Mouse (Mus musculus) cerebellum, adult 9-11 months (tissue): ENCODE results near the gene Rgs6.

Experiments used
- DNase-seq: peaks from one replicate; pipeline ENCODE4 v3.0.0; 2022

Rgs6 gene

DNA sequence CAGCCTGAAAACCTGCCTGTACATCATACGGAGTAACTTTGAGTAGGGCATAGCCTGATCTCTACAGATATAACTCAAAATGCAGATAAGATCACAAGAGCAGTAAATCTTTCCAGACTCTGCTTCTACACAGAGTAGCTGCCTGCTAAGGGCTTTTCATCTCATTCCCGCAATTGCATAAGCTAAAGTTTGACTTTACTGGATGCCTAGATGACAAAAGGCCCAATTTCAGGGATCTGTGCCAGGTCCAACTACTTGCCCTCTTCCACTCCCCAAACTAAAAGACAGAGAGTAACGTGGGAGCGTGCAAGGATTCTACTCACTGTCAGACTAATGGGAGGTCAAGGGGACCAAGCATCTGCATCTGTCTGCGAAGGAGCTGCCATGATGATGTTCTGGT, 292.6 kb downstream of the Rgs6 start:
- DNase-seq = no peak

- DNase-seq = no peak
Observed at GRCm38 (mm10) chr12:82883079-82883478, 295.0 kb downstream of the Rgs6 start.

GRCm38 (mm10) chr12:82894971-82895838, 307.1 kb downstream of the Rgs6 start:
- DNase-seq = no peak

DNA sequence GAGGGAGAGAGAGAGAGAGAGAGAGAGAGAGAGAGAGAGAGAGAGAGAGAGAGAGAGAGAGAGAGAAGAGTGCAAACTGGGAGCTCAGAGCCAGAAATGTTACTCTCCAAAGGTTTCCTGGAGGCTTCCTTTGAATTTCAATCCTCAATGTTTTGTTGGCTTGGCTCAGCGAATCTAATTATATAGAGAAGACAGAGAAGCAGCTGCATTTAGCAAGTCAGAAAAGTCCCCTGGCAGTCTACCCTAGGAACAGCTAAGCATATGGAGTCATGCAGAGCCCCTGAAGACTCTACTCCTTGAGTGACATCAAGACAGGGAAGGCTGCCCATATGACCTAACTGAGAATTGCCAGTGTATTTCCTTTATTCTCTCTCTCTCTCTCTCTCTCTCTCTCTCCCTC, 317.7 kb downstream of the Rgs6 start:
- no peak for DNase-seq

- DNase-seq = no peak
Observed at GRCm38 (mm10) chr12:82910846-82911245, 322.8 kb downstream of the Rgs6 start.

DNA sequence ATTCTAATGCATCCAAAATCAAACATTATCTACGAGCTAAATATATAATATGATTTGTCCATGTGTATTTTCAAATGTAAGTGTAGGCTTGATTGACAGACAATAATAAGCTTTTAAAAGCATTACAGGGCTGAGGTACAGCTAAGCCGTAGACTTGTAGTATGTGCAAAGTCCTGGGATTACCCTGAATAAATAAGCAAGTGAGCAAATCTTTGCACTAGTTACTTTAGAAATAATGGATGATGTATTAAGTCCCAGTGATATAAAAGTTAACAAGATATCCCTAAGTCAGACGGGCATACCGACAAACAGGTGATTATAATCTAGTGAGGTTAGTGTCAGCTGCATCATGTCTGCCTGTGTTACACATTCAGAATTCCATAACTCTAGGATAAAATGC, 326.0 kb downstream of the Rgs6 start:
- DNase-seq = no peak

DNA sequence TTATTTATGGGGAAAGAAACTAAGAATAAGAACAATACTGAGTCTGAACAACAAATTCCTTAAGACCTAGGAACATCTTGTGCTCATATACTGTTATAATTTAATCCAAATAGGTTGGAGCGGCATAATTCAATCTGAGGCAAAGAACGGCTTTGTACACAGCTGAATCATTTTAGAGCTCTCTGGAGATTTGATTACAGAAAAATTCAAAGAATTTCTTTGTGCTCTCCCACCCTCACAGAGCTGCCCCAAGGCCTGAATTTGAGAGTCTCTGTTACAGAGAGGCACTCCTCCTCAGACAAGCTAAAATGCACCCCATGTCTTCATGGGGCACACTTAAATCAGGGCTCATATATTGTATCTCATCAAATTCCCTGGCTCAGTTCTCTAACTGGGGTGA, 332.1 kb downstream of the Rgs6 start:
- DNase-seq = no peak

DNA sequence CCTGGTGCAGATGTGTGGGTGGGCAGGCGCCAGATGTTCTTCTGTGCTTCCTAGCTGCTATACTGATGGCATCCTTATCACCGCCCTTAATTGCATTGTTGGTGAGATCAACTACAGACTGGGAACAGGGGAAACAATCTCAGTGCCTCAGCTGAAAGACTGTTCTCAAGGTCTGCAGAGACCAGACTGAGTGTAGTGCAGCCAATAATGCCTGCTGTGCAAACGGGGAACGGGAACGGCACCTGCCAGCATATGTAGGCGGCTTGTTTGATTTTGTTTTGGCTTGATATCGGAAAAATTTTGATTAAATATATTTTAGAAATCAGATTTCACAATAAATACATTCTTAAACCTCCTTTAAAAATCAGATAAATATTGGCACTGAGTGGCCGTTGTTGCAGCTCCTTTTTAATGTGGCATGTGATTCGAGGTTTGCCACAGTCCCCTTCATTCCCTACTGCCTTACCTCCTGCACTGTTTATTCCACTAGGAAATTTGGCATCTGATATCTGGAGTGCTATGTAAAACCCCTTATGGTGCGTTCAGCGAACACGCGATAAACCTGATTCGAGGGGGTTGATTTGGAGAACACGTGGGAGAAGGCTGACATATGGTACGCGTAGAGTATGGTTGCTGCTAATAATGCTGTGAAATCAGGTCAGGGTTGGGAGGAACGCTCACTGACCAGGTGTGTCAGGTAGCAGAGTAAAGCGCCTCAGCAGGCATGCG, 333.4 kb downstream of the Rgs6 start:
- no peak for DNase-seq

DNA sequence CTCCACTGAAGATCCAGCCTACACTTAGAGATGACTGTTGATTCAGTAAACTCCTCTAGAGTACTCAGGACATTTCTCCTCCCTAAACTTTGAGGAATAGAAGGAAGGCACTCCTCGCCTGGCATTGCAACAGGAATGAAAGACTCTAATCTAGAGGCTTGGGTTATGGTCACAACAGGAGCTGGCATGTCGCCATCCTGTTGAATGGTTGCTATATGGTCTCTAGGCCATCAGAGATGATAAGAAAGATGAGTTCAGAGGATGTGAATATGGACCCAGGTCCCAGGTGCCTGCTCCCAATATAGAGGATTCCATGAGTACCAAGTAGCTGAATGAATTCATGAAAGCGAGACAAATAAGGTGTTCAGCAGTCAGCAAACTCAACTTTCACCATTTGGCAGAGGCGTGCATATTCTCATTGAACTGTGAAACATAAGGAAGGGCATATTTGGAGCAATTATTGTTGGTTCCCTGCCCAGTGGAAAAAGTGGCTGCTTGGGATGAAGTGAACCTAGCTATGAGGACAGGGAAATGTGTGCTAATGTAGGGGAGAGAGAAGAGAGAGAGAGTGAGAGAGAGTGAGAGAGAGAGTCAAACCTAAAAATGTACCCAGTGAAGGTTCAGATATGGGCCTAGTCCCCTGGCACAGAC, 334.9 kb downstream of the Rgs6 start:
- DNase-seq = no peak

DNA sequence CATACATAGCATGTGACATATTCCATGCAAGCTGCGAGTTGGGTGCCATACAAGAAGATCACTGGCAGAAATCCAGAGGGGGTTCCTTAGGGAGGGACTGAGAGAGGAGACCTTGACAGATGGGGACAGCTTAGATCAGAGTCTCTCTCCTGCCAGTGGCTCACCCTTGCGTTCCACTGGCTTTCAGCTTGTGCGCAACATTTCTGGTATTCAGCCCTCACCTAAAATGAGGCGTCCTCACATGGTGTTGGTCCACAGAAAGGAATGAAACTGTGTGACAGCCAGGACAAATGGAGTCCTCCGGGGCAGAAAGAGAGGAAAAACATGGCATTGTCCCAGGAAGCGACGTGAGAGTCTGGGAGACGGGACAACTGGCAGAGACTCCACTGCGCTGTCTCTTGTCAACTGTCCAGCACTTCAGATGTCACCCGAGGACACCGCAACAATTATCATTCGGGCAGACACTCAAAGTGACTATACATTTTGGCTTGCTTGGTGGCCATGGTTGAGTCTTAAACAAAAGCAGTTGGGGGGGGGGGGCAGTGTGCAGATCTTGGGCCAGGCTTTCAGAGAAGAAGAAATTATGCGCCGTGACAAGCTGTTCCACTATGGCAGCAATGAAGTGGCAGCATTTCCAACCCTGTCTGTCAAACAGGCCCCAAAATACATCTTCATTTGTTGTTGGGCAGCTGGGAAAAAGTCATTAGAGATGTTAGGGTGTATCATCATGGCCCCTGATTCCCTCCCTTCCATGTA, 344.8 kb downstream of the Rgs6 start:
- DNase-seq = peak; percentile 69

- DNase-seq = no peak
Observed at GRCm38 (mm10) chr12:82935121-82935762, 347.1 kb downstream of the Rgs6 start.

DNA sequence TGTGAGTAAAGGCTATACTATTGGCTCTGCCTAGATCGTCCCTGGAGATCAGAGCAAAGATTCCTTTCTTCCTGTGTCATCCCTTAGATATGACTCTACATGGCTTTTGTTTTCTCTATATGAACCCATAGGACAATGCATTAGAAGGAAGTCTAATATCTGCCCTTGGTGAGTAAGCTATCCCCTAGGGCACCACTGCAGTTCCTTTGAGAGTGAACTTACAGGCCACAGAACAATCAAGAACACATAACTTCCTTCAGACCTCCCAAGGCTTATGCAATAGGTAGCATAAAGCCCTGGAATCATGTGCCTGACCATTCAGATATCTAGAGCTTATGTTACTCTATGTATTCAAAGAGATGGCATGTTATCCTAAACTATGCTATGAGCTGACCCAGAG, 347.7 kb downstream of the Rgs6 start:
- DNase-seq = no peak

DNA sequence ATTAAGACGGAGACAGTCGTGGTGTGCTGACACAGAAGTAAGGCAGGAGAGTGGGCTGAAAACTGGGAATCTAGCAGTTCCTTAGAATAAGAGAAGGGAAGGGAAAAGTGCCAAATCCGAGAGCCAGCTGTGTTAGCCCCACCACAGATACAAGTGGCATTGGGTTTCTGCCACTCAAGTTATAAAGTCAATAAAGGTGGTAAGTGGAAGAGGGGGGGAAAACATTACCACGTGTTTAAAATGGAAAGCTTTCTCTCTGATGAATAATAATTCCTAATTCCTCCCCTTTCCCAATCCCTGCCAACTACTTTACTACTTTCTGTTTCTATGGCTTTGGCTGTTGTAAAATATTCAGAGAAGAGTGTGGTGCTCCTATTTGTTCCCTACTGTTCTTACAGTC, 352.4 kb downstream of the Rgs6 start:
- DNase-seq = no peak

GRCm38 (mm10) chr12:82946507-82946906, 358.4 kb downstream of the Rgs6 start:
- peak; percentile 61 for DNase-seq

- DNase-seq = no peak
Observed at GRCm38 (mm10) chr12:82961111-82961510, 373.0 kb downstream of the Rgs6 start.

- DNase-seq = no peak
Observed at GRCm38 (mm10) chr12:82961852-82962251, 373.8 kb downstream of the Rgs6 start.

- peak; percentile 5 for DNase-seq
Observed at GRCm38 (mm10) chr12:82970521-82971105, 382.5 kb downstream of the Rgs6 start.

GRCm38 (mm10) chr12:82971176-82971575, 383.1 kb downstream of the Rgs6 start:
- DNase-seq = no peak

GRCm38 (mm10) chr12:82972661-82973060, 384.6 kb downstream of the Rgs6 start:
- no peak for DNase-seq

DNA sequence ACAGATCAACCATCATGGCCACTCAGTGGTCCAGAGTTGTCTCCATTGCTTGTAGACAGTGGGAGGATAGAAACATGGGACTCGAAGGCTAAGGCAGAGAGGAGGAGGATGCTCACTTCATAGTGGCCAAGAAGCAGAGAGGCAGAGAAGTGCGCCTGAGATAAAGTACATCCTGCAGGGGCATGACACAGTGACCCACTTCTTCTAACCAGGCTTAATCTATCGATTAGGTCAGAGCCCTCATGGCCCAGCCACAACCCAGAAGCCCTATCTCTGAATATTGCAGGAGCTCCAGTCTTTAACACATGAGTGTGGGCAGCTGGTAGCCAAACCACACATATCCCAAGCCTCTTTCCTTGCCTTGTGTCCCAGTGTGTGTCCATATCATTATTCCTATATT, 385.7 kb downstream of the Rgs6 start:
- DNase-seq = no peak

DNA sequence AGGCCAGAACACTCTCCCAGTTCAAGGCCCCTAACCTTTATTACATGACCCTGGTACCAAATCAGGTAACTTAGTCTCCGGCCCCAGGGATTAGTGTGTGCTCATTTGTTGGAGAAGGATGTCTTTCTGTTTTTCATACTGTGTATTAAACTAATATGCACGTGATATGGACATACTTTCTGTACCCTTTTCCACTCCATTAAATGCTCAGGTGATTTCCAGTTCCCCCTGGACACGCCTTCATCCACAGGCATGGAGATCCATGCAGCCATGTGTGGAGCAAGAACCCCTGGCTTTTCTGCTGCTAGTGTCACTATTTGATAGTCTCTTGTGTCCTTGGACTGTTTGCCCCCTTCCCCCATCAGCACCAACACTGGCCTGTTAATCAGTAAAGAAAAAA, 390.2 kb downstream of the Rgs6 start:
- no peak for DNase-seq

DNA sequence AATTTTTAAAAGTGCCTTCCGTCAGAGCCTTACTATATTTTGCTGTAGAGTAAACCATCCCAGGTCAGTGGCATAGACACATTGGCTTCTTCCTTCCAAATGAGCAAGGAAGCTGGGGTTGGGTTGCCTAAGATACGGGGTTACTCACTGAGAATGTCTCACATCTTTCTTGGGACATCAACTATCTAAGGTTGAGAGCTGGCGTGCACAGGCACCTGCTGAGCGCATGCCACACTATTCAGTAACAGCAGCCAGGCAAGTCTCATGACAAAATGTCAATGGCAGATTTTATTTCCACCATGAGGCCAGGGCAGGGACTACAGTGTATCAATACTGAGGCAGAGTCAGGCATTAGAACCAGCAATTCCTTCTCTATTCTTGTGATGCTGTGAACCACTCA, 394.6 kb downstream of the Rgs6 start:
- DNase-seq = no peak
